Mouse (Mus musculus): Measurements from ENCODE around the gene Cldn34b3. TPM values are rescaled to one million over a fixed set of nuclear protein-coding genes. Genes with fewer than 3 reads are reported as not detected.
"Not testable (repeated sequence)": the region's sequence is repeated elsewhere in the genome, so short reads cannot be mapped to it uniquely, and the experiment has no call there.

The Cldn34b3 gene
- polyA plus RNA-seq (2021), result not detected

DNA sequence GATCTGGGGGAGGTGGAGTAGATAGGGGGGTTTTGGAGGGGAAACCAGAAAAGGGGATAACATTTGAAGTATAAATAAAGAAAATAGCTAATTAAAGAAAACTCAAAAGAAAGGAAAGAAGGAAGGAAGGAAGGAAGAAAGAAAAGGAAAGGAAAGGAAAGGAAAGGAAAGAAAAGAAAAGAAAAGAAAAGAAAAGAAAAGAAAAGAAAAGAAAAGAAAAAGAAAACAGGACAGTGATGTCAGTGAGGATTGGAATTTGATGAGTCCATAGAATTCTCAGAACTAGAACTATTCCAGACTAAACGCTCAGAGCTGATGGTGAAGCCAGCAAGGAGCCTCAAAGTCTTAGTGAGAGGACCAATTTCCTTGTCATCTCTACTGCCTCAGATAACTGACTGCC lies at the start of gene Cldn34b3:
Gene Cldn34b3 (plus strand): TSS at position 301 of the 400 bp plus-strand sequence.
- CTCF ChIA-PET; ATAC-seq; POLR2A ChIA-PET; in situ Hi-C loops (cut with MboI; ENCODE audit: low pct_unique_long_range_greater_than_20kb); DNase-seq (ENCODE audit: low read depth, low spot score): not testable (repeated sequence)
- peaks cover 22% of the 10 kb centered on the region for H3K27me3 ChIP-seq

Other genes starting within 250 kb of the Cldn34b3 start
- gene Cldn34b4, start 129.0 kb downstream of the Cldn34b3 start, polyA plus RNA-seq (2021), result not detected